Mouse (Mus musculus) brain, embryonic 14.5 days (tissue): ENCODE results near the gene Pbx4. TPM values are rescaled to one million over a fixed set of nuclear protein-coding genes. Genes with fewer than 3 reads are reported as not detected.

Experiments
- DNase-seq: peaks from one replicate; pipeline ENCODE4 v3.0.0-alpha.2; 2011; ENCODE audit warnings: low read depth
- CTCF ChIP-seq: fragments of 200-500 bp; IDR thresholded peaks from 2 replicates; pipeline ENCODE4 v1.5.1; 2012; ENCODE audit warnings: inconsistent platforms, mild to moderate bottlenecking, moderate library complexity, borderline replicate concordance; ENCODE audit not compliant: insufficient read depth, insufficient read length; ENCODE audit errors: extremely low read depth
- POLR2A ChIP-seq: fragments of 200-500 bp; IDR thresholded peaks from 2 replicates; pipeline ENCODE4 v1.6.1; 2012; ENCODE audit warnings: mild to moderate bottlenecking, inconsistent platforms, borderline replicate concordance; ENCODE audit not compliant: poor library complexity, insufficient read depth, insufficient read length, severe bottlenecking; ENCODE audit errors: extremely low read depth
- polyA plus RNA-seq: library from polyadenylated mRNA; depleted of rRNA; stranded (reverse); fragments of >200 nt; gene quantifications from 2 replicates; pipeline ENCODE4 v1.2.3, GENCODE M21; 2012

Pbx4 gene
- polyA plus RNA-seq, 1 experiment, result 43.6 TPM

DNA sequence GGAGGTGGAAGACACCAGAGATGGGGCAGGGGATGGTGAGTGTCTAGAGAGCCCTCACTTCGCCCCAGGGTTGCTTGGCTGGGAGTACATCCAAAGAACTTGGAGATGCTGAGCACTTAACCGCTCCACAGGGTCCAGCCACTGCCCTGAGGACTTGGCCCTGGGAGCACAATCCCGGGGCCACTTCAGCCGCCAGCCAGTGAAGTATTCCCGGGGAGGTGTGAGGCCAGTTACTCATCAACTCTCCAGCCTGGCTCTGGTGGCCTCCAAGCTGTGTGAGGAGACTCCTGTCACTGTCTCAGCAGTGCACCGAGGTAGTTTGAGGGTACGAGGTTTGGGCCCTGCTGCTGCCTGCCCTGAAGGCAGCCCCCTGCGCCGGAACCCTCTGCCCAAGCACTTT is 11.8 kb upstream of the Pbx4 start:
- TF ChIP-seq CTCF (no peak), POLR2A (no peak)

DNA sequence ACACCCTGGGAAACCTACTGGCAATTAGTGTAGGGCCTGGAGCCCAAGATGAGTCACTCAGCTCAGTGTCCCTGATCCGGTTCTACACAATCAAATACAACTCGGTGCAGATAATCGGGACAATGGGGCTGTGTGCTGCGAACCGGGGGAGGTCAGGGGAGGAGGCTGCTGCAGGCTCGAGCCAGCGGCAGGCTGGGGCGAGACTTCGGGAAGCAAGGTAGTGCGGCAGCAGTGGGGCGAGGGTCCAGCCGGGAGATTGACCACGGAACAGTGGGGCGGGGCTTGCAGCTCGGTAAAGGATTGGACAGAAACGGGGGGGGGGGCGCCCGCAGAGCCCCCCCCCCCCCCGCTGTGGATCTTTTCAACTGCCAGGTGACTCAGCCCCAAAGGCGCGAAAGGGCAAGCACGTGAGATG is 10.3 kb upstream of the Pbx4 start:
- DNase-seq, result peak; percentile 78
- TF ChIP-seq POLR2A, result 0 out of 2 replicates have a peak, but pooled peaks have one; percentile 9
- TF ChIP-seq CTCF, result no peak

More for the DNA sequence above, 11.8 kb upstream of the Pbx4 start:
- no peak for DNase-seq

DNA sequence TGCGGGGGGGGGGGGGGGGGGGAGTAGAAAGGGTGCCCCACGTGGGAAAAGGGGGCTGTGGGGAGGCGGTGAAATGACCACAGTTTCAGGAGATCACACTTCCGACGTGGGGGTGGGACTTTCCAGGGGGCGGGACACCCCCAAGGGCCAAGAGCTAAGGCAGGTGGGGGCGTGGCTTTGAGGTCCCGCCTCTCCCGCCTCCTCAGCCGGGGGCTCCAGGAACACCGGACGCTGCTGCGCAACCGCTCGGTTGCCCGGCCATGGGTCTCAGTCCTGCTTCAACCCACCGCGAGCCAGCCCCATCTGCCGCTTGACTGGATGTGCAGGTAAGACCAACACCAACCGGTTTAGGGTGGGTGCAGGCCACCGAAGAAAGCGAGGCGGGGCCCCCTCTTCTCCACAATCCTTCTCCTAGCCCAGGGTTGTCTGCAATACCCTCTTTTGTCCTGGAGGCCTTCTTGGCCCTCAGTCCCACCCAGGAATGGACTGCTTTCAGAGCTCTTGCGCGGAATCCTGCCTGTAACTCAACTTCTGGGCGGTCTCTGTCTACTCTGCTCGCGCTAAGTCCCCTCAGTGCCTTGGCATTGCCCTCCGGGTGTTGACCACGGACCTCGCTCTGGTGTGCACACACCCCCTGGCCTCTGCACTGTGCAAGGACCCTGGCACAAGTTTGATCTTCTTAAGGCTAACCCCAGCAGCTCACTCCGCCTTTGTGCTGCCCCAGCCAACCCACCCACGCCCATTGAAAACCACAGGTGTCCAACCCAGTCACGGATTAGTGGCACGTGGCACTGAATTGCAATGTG is 9.7 kb upstream of the Pbx4 start, which contains the start of gene Lpar2:
Gene Lpar2 (plus strand): TSS at position 44 of the 806 bp plus-strand sequence.
- peak; percentile 42; the same call in 1 of the 2 replicates for TF ChIP-seq POLR2A
- TF ChIP-seq CTCF, result no peak; the same call in 1 of the 2 replicates
- peak; percentile 91 for DNase-seq

DNA sequence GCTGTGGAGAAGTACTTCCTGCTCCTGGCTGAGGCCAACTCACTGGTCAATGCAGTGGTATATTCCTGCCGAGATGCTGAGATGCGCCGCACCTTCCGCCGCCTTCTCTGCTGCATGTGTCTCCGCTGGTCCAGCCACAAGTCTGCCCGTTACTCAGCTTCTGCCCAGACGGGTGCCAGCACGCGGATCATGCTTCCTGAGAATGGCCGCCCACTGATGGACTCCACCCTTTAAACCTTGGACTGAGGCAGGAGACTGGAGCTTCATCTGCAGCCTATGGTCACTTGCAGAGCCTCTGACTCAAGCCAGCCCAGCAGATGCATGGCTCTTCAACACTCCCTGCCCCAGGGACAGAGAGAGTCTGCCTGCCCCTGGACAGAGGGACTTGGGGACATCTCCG is 5.9 kb upstream of the Pbx4 start:
- TF ChIP-seq POLR2A (no peak), CTCF (no peak)

DNA sequence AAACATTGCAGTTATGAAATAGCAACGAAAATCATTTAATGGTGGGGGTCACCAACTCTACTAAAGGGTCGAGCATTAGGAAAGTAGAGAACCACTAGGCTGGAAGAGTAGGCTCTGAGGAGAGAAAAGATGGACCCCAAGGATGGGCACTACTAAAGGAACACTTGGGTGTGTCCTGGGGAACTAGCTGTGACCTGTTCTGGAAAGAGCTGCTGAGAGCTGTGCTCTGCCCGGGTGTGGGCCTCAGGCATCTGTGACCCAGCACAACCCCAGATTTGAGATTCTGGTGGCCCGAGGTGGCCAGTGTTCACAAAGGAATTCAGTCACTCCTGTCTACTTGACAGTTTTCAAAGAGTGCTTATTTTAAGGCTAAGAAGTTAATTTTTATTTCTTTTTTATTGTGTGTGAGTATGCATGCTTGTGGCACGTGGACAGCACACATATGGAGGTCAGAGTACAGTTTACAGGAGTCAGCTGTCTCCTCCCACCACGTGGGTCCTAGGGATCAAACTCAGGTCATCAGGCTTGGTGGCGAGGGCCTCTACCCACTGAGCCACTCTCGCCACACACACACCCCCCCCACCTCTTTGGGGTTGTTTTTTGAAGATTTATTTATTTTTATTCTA is 4.9 kb downstream of the Pbx4 start:
- no peak for DNase-seq
- TF ChIP-seq CTCF, result no peak
- TF ChIP-seq POLR2A, result no peak

More for the DNA sequence above, 5.9 kb upstream of the Pbx4 start:
- DNase-seq, result no peak

DNA sequence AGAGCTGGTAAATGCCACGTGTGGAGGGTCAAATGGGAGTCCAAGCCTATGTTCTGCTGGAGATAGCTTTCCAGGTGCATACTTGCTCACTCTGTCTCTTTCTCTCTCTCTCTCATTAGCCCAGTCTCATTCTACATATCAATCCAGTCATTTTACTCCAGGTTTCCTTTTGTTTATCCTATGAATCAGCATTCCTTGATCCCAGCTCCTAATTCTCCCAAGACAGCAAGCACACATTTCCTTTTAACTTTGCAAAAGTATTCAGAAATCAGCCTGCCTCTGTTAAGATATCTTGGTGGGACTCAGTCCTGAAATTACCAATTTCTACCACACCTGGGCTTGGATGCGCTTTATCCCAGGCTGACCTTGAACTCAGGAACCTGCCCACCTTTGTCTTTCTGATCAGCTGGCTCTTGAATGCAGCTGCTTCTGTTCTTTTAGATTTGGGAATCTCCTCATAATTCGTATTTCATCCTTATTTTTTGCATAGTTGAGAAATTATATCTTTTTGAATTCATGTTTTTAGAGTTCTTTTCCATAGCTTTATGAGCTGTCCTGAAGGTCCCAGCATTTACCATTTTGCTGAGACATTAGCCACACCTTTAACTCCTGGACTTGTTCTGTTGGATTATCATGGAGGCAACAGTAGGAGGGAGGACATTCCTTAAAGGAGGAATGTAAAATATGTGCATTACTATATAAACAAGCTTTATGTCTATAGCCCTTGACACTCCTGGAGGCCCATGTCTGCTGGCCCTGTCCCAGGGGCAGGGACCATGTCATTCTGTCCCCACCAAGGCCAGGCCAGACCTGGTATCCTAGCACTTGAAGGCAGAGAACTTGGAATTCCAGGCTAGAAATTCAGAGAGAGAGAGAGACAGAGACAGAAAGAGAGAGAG is 15.1 kb downstream of the Pbx4 start:
- DNase-seq, result no peak

DNA sequence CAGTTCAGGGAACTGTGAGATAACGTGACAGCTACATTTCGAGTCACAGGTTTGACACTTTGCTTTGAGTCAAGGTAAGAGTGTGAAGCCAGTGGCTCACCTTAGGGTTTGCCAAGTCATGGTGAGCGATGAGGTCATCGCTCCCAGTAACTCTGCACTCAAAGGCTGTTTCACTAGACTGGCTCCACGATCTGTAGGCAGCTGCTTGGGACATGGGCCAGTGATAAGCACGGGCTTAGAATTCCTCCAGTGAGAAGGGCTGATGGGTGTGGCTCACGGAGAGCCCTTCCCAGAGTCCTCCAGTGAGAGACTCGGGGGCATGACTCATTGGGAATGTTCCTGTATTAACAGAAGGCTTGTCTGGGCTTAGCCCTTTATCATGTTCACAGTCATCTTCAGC is 16.7 kb downstream of the Pbx4 start:
- TF ChIP-seq CTCF, result no peak
- no peak for TF ChIP-seq POLR2A

More for the DNA sequence above, 15.1 kb downstream of the Pbx4 start:
- TF ChIP-seq CTCF (no peak), POLR2A (no peak)

DNA sequence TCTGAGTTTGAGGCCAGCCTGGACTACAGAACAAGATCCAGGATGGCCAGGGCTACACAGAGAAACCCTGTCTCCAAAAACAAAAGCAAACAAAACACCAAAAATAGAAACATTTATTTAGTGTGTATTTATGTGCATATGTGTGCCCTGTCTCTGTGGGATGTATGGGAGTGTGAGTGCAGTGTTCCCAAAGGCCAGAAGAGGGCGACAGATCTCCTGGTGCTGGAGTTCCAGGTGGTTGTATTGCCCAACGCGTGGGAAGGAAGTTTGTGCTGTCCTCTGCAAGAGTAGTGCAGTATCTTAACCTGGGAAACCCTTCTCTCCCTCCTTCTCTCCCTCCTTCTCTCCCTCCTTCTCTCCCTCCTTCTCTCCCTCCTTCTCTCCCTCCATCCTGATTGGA is 17.6 kb downstream of the Pbx4 start:
- DNase-seq, result no peak
- TF ChIP-seq POLR2A, result no peak
- TF ChIP-seq CTCF, result peak; percentile 47; the same call in 1 of the 2 replicates

More for the DNA sequence above, 16.7 kb downstream of the Pbx4 start:
- DNase-seq, result no peak

DNA sequence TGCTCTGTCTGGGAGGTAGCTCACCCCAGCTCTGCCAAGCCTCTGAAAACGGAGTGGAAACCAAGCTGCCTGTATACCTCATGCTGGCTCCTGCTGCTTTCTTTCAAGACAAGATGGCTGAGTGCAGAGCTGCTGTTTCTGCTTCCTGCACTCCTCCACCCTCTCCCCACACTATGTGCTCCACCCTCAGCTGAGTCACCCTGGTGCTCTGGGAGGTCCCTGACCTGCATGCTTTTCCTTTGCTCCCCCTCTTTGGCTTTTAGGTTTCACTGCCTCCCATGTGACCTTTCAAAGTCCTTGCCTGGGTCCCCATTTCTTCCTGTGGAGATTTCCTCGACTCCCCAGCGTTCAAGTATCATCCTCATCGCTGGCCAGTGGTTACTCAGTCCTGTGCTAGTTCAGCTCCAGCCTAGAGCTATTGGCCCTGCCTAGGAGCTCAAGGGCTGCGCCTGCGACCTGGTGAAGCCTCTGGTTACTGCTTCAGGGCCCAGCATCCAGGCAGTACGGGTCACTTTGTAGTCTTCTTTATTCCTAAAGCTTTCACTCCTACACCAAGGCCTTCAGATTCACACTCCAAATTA is 18.7 kb downstream of the Pbx4 start:
- no peak for TF ChIP-seq CTCF
- TF ChIP-seq POLR2A, result no peak
- DNase-seq, result no peak

DNA sequence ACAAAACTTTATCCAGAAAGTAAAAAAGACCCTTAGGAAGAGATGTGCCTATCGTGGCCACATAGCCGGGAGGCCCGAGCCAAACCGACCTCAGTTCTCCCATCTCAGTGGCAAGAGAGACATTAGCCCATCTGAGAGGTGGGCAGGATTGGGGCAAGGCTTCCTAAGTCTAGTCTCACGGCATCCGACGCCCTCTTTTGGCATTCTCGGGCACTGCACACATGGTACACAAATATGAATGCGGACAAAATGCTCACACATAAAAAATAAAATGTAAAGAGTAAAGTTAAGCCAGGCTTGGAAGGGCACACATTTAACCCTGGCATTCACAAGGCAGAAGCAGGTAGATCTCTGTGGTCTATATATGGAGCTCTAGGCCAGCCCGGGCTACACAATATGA is 21.6 kb downstream of the Pbx4 start:
- no peak for DNase-seq
- TF ChIP-seq CTCF (no peak), POLR2A (no peak)
